Mouse (Mus musculus) cerebellum, adult 2 months (tissue): ENCODE measurements at regions not wholly inside any gene's neighbourhood (a gene's known extent, or its start where the extent isn't known, plus 50 kb on each side); places are given as distances from the start of the nearest gene placed in this dataset.

ENCODE experiments used
- CTCF ChIP-seq: fragments of 200-500 bp; IDR thresholded peaks from 2 replicates; pipeline ENCODE4 v1.5.1; 2011; ENCODE audit warnings: low read depth, mild to moderate bottlenecking, control low read depth, low read length, moderate library complexity, borderline replicate concordance; ENCODE audit not compliant: insufficient read depth
- POLR2A ChIP-seq: fragments of 200-500 bp; IDR thresholded peaks from 2 replicates; pipeline ENCODE4 v1.6.1; 2011; ENCODE audit warnings: low read length, control low read depth, borderline replicate concordance; ENCODE audit not compliant: insufficient read depth

- TF ChIP-seq POLR2A (no peak), CTCF (no peak)
Observed at GRCm38 (mm10) chr4:125290761-125291160, 163.1 kb upstream of the Zc3h12a start.
